In genomic region chr6:51857821-51858220, GRCm38 (mm10) we compare ENCODE assay signal across 8 mouse cellular contexts.
A peak's percentile ranks its signal among the peaks of the same experiment; 100 is the strongest.
DNase-seq lines count a peak whose midpoint lies in the region; ATAC-seq and TF ChIP-seq lines count a peak whose summit lies in the region.

No protein-coding gene starts in this region.

- H3K9me3 ChIP-seq in MEL (replicated peaks; ENCODE audit: insufficient read depth, low read length) = no peaks in the 10 kb centered on the region
- no peaks in the 10 kb centered on the region for H3K9me3 ChIP-seq in lung, embryonic 14.5 days (ENCODE audit: low read depth, low read length)

- peak overlapping the region; percentile 58 to 78 for H3K4me3 ChIP-seq in MEL (ENCODE audit: control insufficient read depth in 1 of 2, insufficient read depth in 1 of 2, low read depth in 2 of 2, low read length in 2 of 2)
- H3K4me3 ChIP-seq in cerebellum, adult 2 months (replicated peaks; ENCODE audit: insufficient read depth, low read depth, low read length) = no peak overlapping the region
- H3K4me3 ChIP-seq in lung, embryonic 14.5 days (ENCODE audit: low read depth, low read length) = no peak overlapping the region
- no peak overlapping the region for H3K4me3 ChIP-seq in olfactory bulb, adult 2 months (ENCODE audit: insufficient read depth, low read depth, low read length)

- no peaks in the 10 kb centered on the region for H3K79me2 ChIP-seq in MEL (ENCODE audit: control insufficient read depth, insufficient read depth, low read length, poor library complexity)

- H3K4me1 ChIP-seq in MEL (ENCODE audit: control insufficient read depth in 1 of 2, insufficient read depth in 2 of 2, low read length in 2 of 2) = 0 out of 4 replicates have a peak, but pooled peaks cover 0 to 2% of the 10 kb centered on the region in 2 experiments
- peaks cover 8% of the 10 kb centered on the region; the same call in 1 of the 2 replicates for H3K4me1 ChIP-seq in cerebellum, adult 2 months (ENCODE audit: control insufficient read depth, insufficient read depth, low read length)
- no peaks in the 10 kb centered on the region for H3K4me1 ChIP-seq in lung, embryonic 14.5 days (ENCODE audit: insufficient read depth)
- H3K4me1 ChIP-seq in olfactory bulb, adult 2 months (ENCODE audit: control insufficient read depth, insufficient read depth, low read length) = no peaks in the 10 kb centered on the region

- H3K36me3 ChIP-seq in MEL (ENCODE audit: control insufficient read depth in 1 of 2, insufficient read depth in 2 of 2, low read length in 2 of 2) = no peaks in the 10 kb centered on the region
- H3K36me3 ChIP-seq in lung, embryonic 14.5 days (ENCODE audit: insufficient read depth) = peaks cover 7% of the 10 kb centered on the region; the same call in 1 of the 2 replicates

- peak in 1 of 2 experiments; percentile 27; a peak in 1 of 4 replicates for TF ChIP-seq EP300 in MEL (IDR thresholded peaks at IDR 0.05; ENCODE audit: low read depth in 1 of 2, low read length in 2 of 2)

- H3K9ac ChIP-seq in MEL (ENCODE audit: control insufficient read depth, low read depth, low read length, poor library complexity, severe bottlenecking) = peak overlapping the region; percentile 81
- no peak overlapping the region for H3K9ac ChIP-seq in lung, embryonic 14.5 days

- WGBS in cerebellum, adult 2 months = under 1% methylated on average over 11 of the region's 11 CpGs
- under 1% methylated on average over 11 of the region's 11 CpGs for WGBS in lung, embryonic 14.5 days
- WGBS in olfactory bulb, adult 2 months = 0% methylated on average over 11 of the region's 11 CpGs

- TF ChIP-seq CTCF in MEL (IDR thresholded peaks at IDR 0.05 in 2 of 3, conservative IDR thresholded peaks at IDR 0.05 in 1 of 3; ENCODE audit: control insufficient read depth in 1 of 3, insufficient read depth in 1 of 3, low read depth in 2 of 3, low read length in 3 of 3, poor library complexity in 1 of 3, severe bottlenecking in 1 of 3) = peak; percentile 81 to 95 (median 88)
- peak; percentile 99 for TF ChIP-seq CTCF in cerebellum, adult 2 months (IDR thresholded peaks at IDR 0.05; ENCODE audit: borderline replicate concordance, insufficient read depth, low read depth, low read length)
- peak; percentile 98 for TF ChIP-seq CTCF in lung, embryonic 14.5 days (IDR thresholded peaks at IDR 0.05; ENCODE audit: low read depth)
- peak; percentile 93 for TF ChIP-seq CTCF in olfactory bulb, adult 2 months (IDR thresholded peaks at IDR 0.05; ENCODE audit: insufficient read depth, low read depth, low read length)

- H3K4me2 ChIP-seq in lung, embryonic 14.5 days = 0 out of 2 replicates have a peak overlapping the region, but pooled peaks have one; percentile 10

- peak; percentile 92 for DNase-seq in MEL (ENCODE audit: low read depth, low spot score)
- peak; percentile 95 to 96 for DNase-seq in cerebellum, adult 2 months
- DNase-seq in layer of hippocampus, adult 8-10 months (ENCODE audit: low spot score in 2 of 2) = peak; percentile 87 to 96
- peak; percentile 98 for DNase-seq in lung, embryonic 14.5 days
- peak; percentile 63 to 68 for DNase-seq in thymus, adult 18-20 months

- ATAC-seq in frontal cortex, adult (ENCODE audit: low TSS enrichment) = peak; percentile 98
- peak; percentile 90 to 95 for ATAC-seq in hematopoietic stem cell, adult 5-6 weeks (replicated peaks in 1 of 2; ENCODE audit: insufficient read depth in 1 of 2, low FRiP score in 2 of 2, low TSS enrichment in 1 of 2, low read depth in 1 of 2, poor library complexity in 2 of 2, severe bottlenecking in 2 of 2)
- peak; percentile 88 for ATAC-seq in lung, embryonic 14.5 days (ENCODE audit: insufficient read depth)

- no peak; a peak in 1 of 4 replicates for TF ChIP-seq POLR2A in MEL (IDR thresholded peaks at IDR 0.05; ENCODE audit: control insufficient read depth in 1 of 2, insufficient read depth in 1 of 2, low read depth in 1 of 2, low read length in 2 of 2, poor library complexity in 1 of 2)
- no peak for TF ChIP-seq POLR2A in cerebellum, adult 2 months (IDR thresholded peaks at IDR 0.05; ENCODE audit: borderline replicate concordance, insufficient read depth, low read length)
- no peak for TF ChIP-seq POLR2A in olfactory bulb, adult 2 months (IDR thresholded peaks at IDR 0.05; ENCODE audit: insufficient read depth, low read depth, low read length)

- no peak overlapping the region for H3K27ac ChIP-seq in MEL (ENCODE audit: control insufficient read depth, low read depth, low read length)
- H3K27ac ChIP-seq in cerebellum, adult 2 months (ENCODE audit: insufficient read depth, low read length) = no peak overlapping the region
- H3K27ac ChIP-seq in lung, embryonic 14.5 days (ENCODE audit: low read depth) = no peak overlapping the region
- H3K27ac ChIP-seq in olfactory bulb, adult 2 months (ENCODE audit: insufficient read depth, low read depth, low read length) = no peak overlapping the region

- H3K27me3 ChIP-seq in MEL (ENCODE audit: control insufficient read depth in 1 of 2, insufficient read depth in 2 of 2, low read length in 2 of 2) = no peaks in the 10 kb centered on the region
- no peaks in the 10 kb centered on the region for H3K27me3 ChIP-seq in cerebellum, adult 2 months (ENCODE audit: control insufficient read depth, insufficient read depth, low read length)
- H3K27me3 ChIP-seq in lung, embryonic 14.5 days (ENCODE audit: insufficient read depth, low read length) = no peaks in the 10 kb centered on the region

- TF ChIP-seq RAD21 in MEL (IDR thresholded peaks at IDR 0.05; ENCODE audit: low read depth, low read length) = peak; percentile 78

TF ChIP-seq in MEL, 35 proteins besides CTCF, POLR2A, EP300 and RAD21:
- TF ChIP-seq ZNF384 (IDR thresholded peaks at IDR 0.05; ENCODE audit: low read depth, low read length) = no peak
- peak; percentile 89 for TF ChIP-seq BHLHE40 (IDR thresholded peaks at IDR 0.05; ENCODE audit: borderline replicate concordance, low read depth, low read length)
- TF ChIP-seq HCFC1 (IDR thresholded peaks at IDR 0.05; ENCODE audit: low read depth, low read length) = peak; percentile 55; the same call in 1 of the 2 replicates
- TF ChIP-seq ELF1 (IDR thresholded peaks at IDR 0.05; ENCODE audit: low read depth, low read length) = peak; percentile 76
- TF ChIP-seq MEF2A (IDR thresholded peaks at IDR 0.05; ENCODE audit: extremely low read depth, insufficient replicate concordance, low read depth, low read length, poor library complexity, severe bottlenecking) = no peak
- TF ChIP-seq ZC3H11A (IDR thresholded peaks at IDR 0.05; ENCODE audit: low read depth, low read length) = peak; percentile 52
- TF ChIP-seq MAFK (IDR thresholded peaks at IDR 0.05; ENCODE audit: borderline replicate concordance, low read depth, low read length) = no peak
- no peak for TF ChIP-seq RCOR1 (IDR thresholded peaks at IDR 0.05; ENCODE audit: low read depth, low read length)
- no peak for TF ChIP-seq KAT2A (conservative IDR thresholded peaks at IDR 0.05; ENCODE audit: low read depth, low read length)
- no peak for TF ChIP-seq UBTF (IDR thresholded peaks at IDR 0.05; ENCODE audit: borderline replicate concordance, insufficient read depth, low read depth, low read length)
- TF ChIP-seq SMC3 (IDR thresholded peaks at IDR 0.05; ENCODE audit: low read depth, low read length) = peak; percentile 87
- TF ChIP-seq CHD2 (IDR thresholded peaks at IDR 0.05; ENCODE audit: low read length) = peak; percentile 85
- TF ChIP-seq TAL1 (IDR thresholded peaks at IDR 0.05; ENCODE audit: low read length) = no peak
- no peak for TF ChIP-seq GATA1 (IDR thresholded peaks at IDR 0.05; ENCODE audit: low read depth, low read length)
- no peak for TF ChIP-seq GABPA (IDR thresholded peaks at IDR 0.05; ENCODE audit: low read depth, low read length)
- TF ChIP-seq MYC (IDR thresholded peaks at IDR 0.05; ENCODE audit: low read depth, low read length) = peak; percentile 100
- TF ChIP-seq MAZ (IDR thresholded peaks at IDR 0.05; ENCODE audit: low read depth, low read length) = 0 out of 2 replicates have a peak, but pooled peaks have one; percentile 48
- 0 out of 2 replicates have a peak, but pooled peaks have one; percentile 41 for TF ChIP-seq TBP (IDR thresholded peaks at IDR 0.05; ENCODE audit: low read depth, low read length)
- TF ChIP-seq MAX (IDR thresholded peaks at IDR 0.05; ENCODE audit: low read length) = peak; percentile 98
- TF ChIP-seq E2F4 (IDR thresholded peaks at IDR 0.05; ENCODE audit: borderline replicate concordance, low read depth, low read length) = no peak
- no peak for TF ChIP-seq MYB (IDR thresholded peaks at IDR 0.05; ENCODE audit: low read depth, low read length)
- TF ChIP-seq MXI1 (IDR thresholded peaks at IDR 0.05; ENCODE audit: low read depth, low read length) = peak; percentile 92
- TF ChIP-seq CHD1 (IDR thresholded peaks at IDR 0.05; ENCODE audit: low read depth, low read length) = no peak
- no peak for TF ChIP-seq NRF1 (IDR thresholded peaks at IDR 0.05; ENCODE audit: insufficient read depth, low read depth, low read length, poor library complexity, severe bottlenecking)
- TF ChIP-seq USF2 (IDR thresholded peaks at IDR 0.05; ENCODE audit: borderline replicate concordance in 1 of 2, insufficient read depth in 1 of 2, low read depth in 1 of 2, low read length in 2 of 2) = no peak
- TF ChIP-seq TCF12 (IDR thresholded peaks at IDR 0.05; ENCODE audit: low read depth, low read length) = no peak
- no peak for TF ChIP-seq ZMIZ1 (IDR thresholded peaks at IDR 0.05; ENCODE audit: low read depth, low read length)
- no peak for TF ChIP-seq JUND (IDR thresholded peaks at IDR 0.05; ENCODE audit: low read depth, low read length)
- TF ChIP-seq NELFE (IDR thresholded peaks at IDR 0.05; ENCODE audit: low read depth, low read length) = peak; percentile 37; the same call in 1 of the 2 replicates
- TF ChIP-seq ETS1 (IDR thresholded peaks at IDR 0.05; ENCODE audit: low read depth, low read length) = no peak
- TF ChIP-seq ZKSCAN1 (IDR thresholded peaks at IDR 0.05; ENCODE audit: low read depth, low read length) = no peak
- peak; percentile 77 for TF ChIP-seq SIN3A (IDR thresholded peaks at IDR 0.05; ENCODE audit: low read length)
- no peak for TF ChIP-seq POLR2AphosphoS2 (IDR thresholded peaks at IDR 0.05; ENCODE audit: low read length)
- peak; percentile 76 for TF ChIP-seq USF1 (IDR thresholded peaks at IDR 0.05; ENCODE audit: low read depth, low read length)
- no peak for TF ChIP-seq POLR2AphosphoS5 (IDR thresholded peaks at IDR 0.05; ENCODE audit: borderline replicate concordance, low read depth, low read length)

Comparison
In these comparisons a context has a peak if more than half of its experiments do, and no peak if none do; other contexts are left out.
1. H3K4me3 ChIP-seq: peak in MEL (2 of 2); none in cerebellum, adult 2 months (single experiment), lung, embryonic 14.5 days (single experiment) and olfactory bulb, adult 2 months (single experiment).
2. Peak in every context shown above with its lines, with median percentiles within 50 percentile points of each other: DNase-seq, CTCF ChIP-seq and ATAC-seq.